In the genomic region with DNA sequence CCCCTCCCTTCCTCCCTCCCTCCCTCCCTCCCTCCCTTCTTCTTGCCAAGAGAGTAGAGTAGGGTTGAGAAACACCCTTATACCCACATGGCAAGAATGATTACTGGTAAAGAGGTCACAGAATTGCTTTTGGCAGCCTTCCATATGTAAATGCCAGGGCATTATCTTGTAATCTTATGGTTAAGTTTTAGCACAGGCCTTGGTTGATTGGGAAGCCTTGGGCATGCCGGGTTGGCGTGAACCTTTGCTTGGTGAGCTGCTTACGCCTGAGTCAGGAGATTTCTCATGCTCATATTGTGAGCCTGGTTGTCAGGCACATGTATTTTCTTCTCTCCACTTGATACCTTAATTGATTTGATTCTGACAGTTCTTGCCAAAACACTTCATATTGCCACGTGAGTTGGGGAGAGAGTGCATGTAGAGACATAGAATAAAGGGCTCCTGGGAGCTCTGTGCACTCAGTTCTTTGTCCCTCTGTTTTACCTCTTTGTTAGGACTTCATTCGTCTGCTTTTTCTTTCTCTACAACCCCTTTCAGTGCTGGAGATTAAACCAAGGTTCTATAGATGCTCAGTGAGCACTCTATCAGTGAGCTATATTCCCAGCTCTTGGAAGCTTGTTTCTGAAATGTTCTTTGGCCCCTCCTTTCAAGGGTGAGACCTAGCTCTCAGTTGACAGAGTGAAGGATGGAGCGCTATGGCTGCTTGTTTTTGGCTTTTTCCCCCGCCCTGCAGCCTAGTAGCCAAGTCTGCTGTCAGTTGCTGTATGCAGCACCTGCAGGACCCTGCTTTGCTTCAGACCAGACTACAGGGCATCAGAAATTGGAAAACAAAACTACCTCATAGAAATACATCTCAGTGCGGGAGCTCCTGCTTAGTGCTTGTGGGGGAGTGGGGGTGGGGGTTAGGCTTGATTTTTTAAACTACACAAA, we compare ENCODE assay signal across 13 mouse cellular contexts.
A peak's percentile ranks its signal among the peaks of the same experiment; 100 is the strongest.
DNase-seq lines count a peak whose midpoint lies in the region; ATAC-seq lines count a peak whose summit lies in the region.
"Had no signal": no experiment of that assay in that cellular context is flagged by ENCODE, and none has a peak within 500 bp of the region (broad histone marks: within the 10 kb centered on the region; RNA-seq: fewer than 3 reads in every experiment).

No protein-coding gene starts in this region.

- intact Hi-C loops in heart, postnatal 14 days (cut with DNase I): no loop called here

- H3K27me3 ChIP-seq in heart, embryonic 14.5 days (ENCODE audit: control insufficient read depth, insufficient read depth, low read length): no peaks in the 10 kb centered on the region
- H3K27me3 ChIP-seq in forebrain, embryonic 16.5 days (replicated peaks; ENCODE audit: control insufficient read depth, insufficient read depth, low read length): no peaks in the 10 kb centered on the region
- H3K27me3 ChIP-seq: CH12.LX had no signal

- H3K27ac ChIP-seq in heart, embryonic 14.5 days (replicated peaks in 1 of 2; ENCODE audit: control insufficient read depth in 1 of 2, insufficient read depth in 1 of 2, low read depth in 2 of 2, low read length in 2 of 2): peak overlapping the region; percentile 12 to 92
- H3K27ac ChIP-seq in forebrain, embryonic 16.5 days (ENCODE audit: low read length): peak overlapping the region; percentile 3; the same call in 1 of the 2 replicates
- H3K27ac ChIP-seq: hindbrain, embryonic 14.5 days had no signal

- peaks cover 22 to 55% of the 10 kb centered on the region in 2 experiments for H3K4me1 ChIP-seq in heart, embryonic 14.5 days (ENCODE audit: control insufficient read depth in 2 of 2, insufficient read depth in 2 of 2, low read length in 2 of 2)
- H3K4me1 ChIP-seq in forebrain, embryonic 16.5 days (replicated peaks; ENCODE audit: control insufficient read depth, insufficient read depth, low read length): peaks cover 13% of the 10 kb centered on the region

- no peak overlapping the region for H3K4me3 ChIP-seq in heart, embryonic 14.5 days (ENCODE audit: control insufficient read depth in 1 of 2, insufficient read depth in 1 of 2, low read depth in 1 of 2, low read length in 2 of 2)
- no peak overlapping the region for H3K4me3 ChIP-seq in forebrain, embryonic 16.5 days (replicated peaks; ENCODE audit: low read length)

- no peak overlapping the region for H3K4me2 ChIP-seq in heart, embryonic 14.5 days (ENCODE audit: low read length)
- H3K4me2 ChIP-seq in forebrain, embryonic 16.5 days (ENCODE audit: low read length): no peak overlapping the region
- H3K4me2 ChIP-seq: hindbrain, embryonic 14.5 days had no signal

- WGBS in heart, embryonic 14.5 days: 59% methylated on average over 8 of the region's 8 CpGs
- 17% methylated on average over 8 of the region's 8 CpGs for WGBS in forebrain, embryonic 16.5 days

- ATAC-seq in heart, embryonic 14.5 days (ENCODE audit: insufficient number of reproducible peaks, insufficient read depth, low FRiP score, low read depth): no peak
- ATAC-seq in forebrain, embryonic 16.5 days: peak; percentile 75

- no peak for DNase-seq in heart, postnatal 14 days
- peak; percentile 1 for DNase-seq in lung, postnatal 36 days
- no peak for DNase-seq in lung, postnatal 25 days (ENCODE audit: low spot score)
- peak; percentile 12 for DNase-seq in brain, adult 2 months (ENCODE audit: low read depth, low spot score)
- DNase-seq in spleen, adult 12 weeks (ENCODE audit: low spot score): no peak
- no peak for DNase-seq in spleen, postnatal 14 days (ENCODE audit: low spot score in 2 of 2)
- DNase-seq: cerebellum, adult 8-10 months; embryo, embryonic 11 days; gastrocnemius, postnatal 14 days had no signal

- H3K36me3 ChIP-seq in heart, embryonic 14.5 days (ENCODE audit: control insufficient read depth, insufficient read depth, low read length): peaks cover 45% of the 10 kb centered on the region
- no peaks in the 10 kb centered on the region for H3K36me3 ChIP-seq in forebrain, embryonic 16.5 days (ENCODE audit: control insufficient read depth, insufficient read depth)

- H3K9me3 ChIP-seq in heart, embryonic 14.5 days (ENCODE audit: control insufficient read depth, low read length): no peaks in the 10 kb centered on the region
- no peaks in the 10 kb centered on the region for H3K9me3 ChIP-seq in forebrain, embryonic 16.5 days (ENCODE audit: control insufficient read depth, low read length)

- H3K9ac ChIP-seq in heart, embryonic 14.5 days (ENCODE audit: low read length): no peak overlapping the region
- H3K9ac ChIP-seq in forebrain, embryonic 16.5 days (replicated peaks; ENCODE audit: low read depth, low read length): no peak overlapping the region
- H3K9ac ChIP-seq: hindbrain, embryonic 14.5 days had no signal

Comparison
In these comparisons a context has a peak if more than half of its experiments do, and no peak if none do; other contexts are left out.
1. DNase-seq: peak in lung, postnatal 36 days (single experiment) and brain, adult 2 months (single experiment); none in heart, postnatal 14 days (0 of 2), lung, postnatal 25 days (single experiment), spleen, adult 12 weeks (single experiment) and spleen, postnatal 14 days (0 of 2).